In genomic region chr7:117553228-117553627, GRCm38 (mm10) we compare ENCODE assay signal across 8 mouse cellular contexts.
DNase-seq lines count a peak whose midpoint lies in the region; ATAC-seq and TF ChIP-seq lines count a peak whose summit lies in the region.

No protein-coding gene starts in this region.

- intact Hi-C loops in gastrocnemius, postnatal 36 days (cut with DNase I): loop anchor here (2.0 kb wide), 1 partner anchor 60 kb away; no protein-coding TSS in a partner anchor
- intact Hi-C loops in left cerebral cortex, postnatal 36 days (cut with DNase I): loop anchor here (10.0 kb wide), 1 partner anchor 168 kb away; the partner anchor contains the start of gene Xylt1

- WGBS in hindbrain, embryonic 15.5 days: 29% methylated on average over 12 of the region's 12 CpGs
- WGBS in liver, postnatal 0 days (ENCODE audit: insufficient replicate concordance): 60% methylated on average over 12 of the region's 12 CpGs

- H3K9me3 ChIP-seq in hindbrain, embryonic 15.5 days: no peaks in the 10 kb centered on the region
- H3K9me3 ChIP-seq in liver, postnatal 0 days (ENCODE audit: low read length): no peaks in the 10 kb centered on the region

- H3K4me3 ChIP-seq in hindbrain, embryonic 15.5 days: no peak overlapping the region
- no peak overlapping the region for H3K4me3 ChIP-seq in liver, postnatal 0 days (ENCODE audit: low read depth, low read length)

- no peak overlapping the region for H3K27ac ChIP-seq in hindbrain, embryonic 15.5 days (replicated peaks)
- H3K27ac ChIP-seq in liver, postnatal 0 days (ENCODE audit: low read depth): no peak overlapping the region

- H3K9ac ChIP-seq in hindbrain, embryonic 15.5 days: no peak overlapping the region; the same call in 1 of the 2 replicates
- H3K9ac ChIP-seq in liver, postnatal 0 days (replicated peaks): no peak overlapping the region

- TF ChIP-seq CTCF in liver, postnatal 0 days (IDR thresholded peaks at IDR 0.05; ENCODE audit: low read depth): no peak

- H3K27me3 ChIP-seq in hindbrain, embryonic 15.5 days: no peaks in the 10 kb centered on the region
- H3K27me3 ChIP-seq in liver, postnatal 0 days (ENCODE audit: insufficient read depth, low read length): no peaks in the 10 kb centered on the region

- H3K4me1 ChIP-seq in hindbrain, embryonic 15.5 days (replicated peaks): peaks cover 54% of the 10 kb centered on the region
- H3K4me1 ChIP-seq in liver, postnatal 0 days (ENCODE audit: insufficient read depth): 0 out of 2 replicates have a peak, but pooled peaks cover 4% of the 10 kb centered on the region

- ATAC-seq in hindbrain, embryonic 15.5 days (ENCODE audit: low FRiP score, low read depth): peak; percentile 39; the same call in 1 of the 2 replicates
- ATAC-seq in liver, postnatal 0 days: no peak

- no peak for TF ChIP-seq EP300 in liver, postnatal 0 days (IDR thresholded peaks at IDR 0.05; ENCODE audit: low read depth)

- DNase-seq in gastrocnemius, adult 18-20 months (ENCODE audit: low spot score): peak; percentile 20
- no peak for DNase-seq in gastrocnemius, postnatal 36 days
- DNase-seq in right cerebral cortex, postnatal 10 days (ENCODE audit: low spot score in 2 of 2): peak; percentile 35 to 42
- no peak for DNase-seq in right cerebral cortex, postnatal 14 days
- peak; percentile 53 for DNase-seq in retina, embryonic 14.5 days (ENCODE audit: low spot score)
- no peak for DNase-seq in liver, postnatal 0 days
- no peak for DNase-seq in left cerebral cortex, postnatal 36 days (ENCODE audit: low spot score in 2 of 2)

- H3K36me3 ChIP-seq in hindbrain, embryonic 15.5 days: no peaks in the 10 kb centered on the region
- H3K36me3 ChIP-seq in liver, postnatal 0 days (replicated peaks; ENCODE audit: insufficient read depth, low read length): no peaks in the 10 kb centered on the region

- no peak overlapping the region for H3K4me2 ChIP-seq in hindbrain, embryonic 15.5 days
- no peak overlapping the region for H3K4me2 ChIP-seq in liver, postnatal 0 days (ENCODE audit: low read depth, low read length)

Comparison
In these comparisons a context has a peak if more than half of its experiments do, and no peak if none do; other contexts are left out.
1. DNase-seq: peak in gastrocnemius, adult 18-20 months (single experiment), right cerebral cortex, postnatal 10 days (2 of 2) and retina, embryonic 14.5 days (single experiment); none in gastrocnemius, postnatal 36 days (0 of 2), right cerebral cortex, postnatal 14 days (single experiment), liver, postnatal 0 days (single experiment) and left cerebral cortex, postnatal 36 days (0 of 2).